Comparison of ENCODE assay signal across 9 mouse cellular contexts in genomic region chr14:75179255-75179963, GRCm38 (mm10). TPM values are rescaled to one million over a fixed set of nuclear protein-coding genes. Genes with fewer than 3 reads are reported as not detected.
DNase-seq lines count a peak whose midpoint lies in the region; ATAC-seq and TF ChIP-seq lines count a peak whose summit lies in the region.
"Had no signal": no experiment of that assay in that cellular context is flagged by ENCODE, and none has a peak within 500 bp of the region (broad histone marks: within the 10 kb centered on the region; RNA-seq: fewer than 3 reads in every experiment).

No protein-coding gene starts in this region.

- H3K36me3 ChIP-seq in liver, embryonic 16.5 days (ENCODE audit: control insufficient read depth, insufficient read depth) = no peaks in the 10 kb centered on the region

- peak overlapping the region; percentile 70 for H3K9ac ChIP-seq in liver, embryonic 16.5 days (ENCODE audit: low read depth, low read length)

- no peak for DNase-seq in gastrocnemius, adult 2 months
- no peak for DNase-seq in gastrocnemius, postnatal 4 days (ENCODE audit: low spot score in 2 of 2)
- DNase-seq in R1 (ENCODE audit: low read depth, low spot score) (peak; percentile 37), adipocyte (ENCODE audit: low spot score) (no peak)
- DNase-seq in spleen, postnatal 10 days (ENCODE audit: low spot score in 2 of 2) = peak; percentile 41 to 76
- no peak for DNase-seq in urinary bladder, adult 2 months (ENCODE audit: low spot score)
- DNase-seq in layer of hippocampus, adult 11-12 months (ENCODE audit: low spot score) = no peak

- WGBS in liver, embryonic 16.5 days (ENCODE audit: insufficient replicate concordance) = 14% methylated on average over 20 of the region's 20 CpGs

- peak overlapping the region; percentile 60 for H3K4me3 ChIP-seq in gastrocnemius, adult 2 months
- H3K4me3 ChIP-seq in liver, embryonic 16.5 days (ENCODE audit: low read depth, low read length) = peak overlapping the region; percentile 66

- H3K4me2 ChIP-seq in liver, embryonic 16.5 days (ENCODE audit: low read depth, low read length) = peak overlapping the region; percentile 94

- peak; percentile 47 for ATAC-seq in liver, embryonic 16.5 days (ENCODE audit: low read depth)

- intact Hi-C loops in gastrocnemius, adult 2 months (cut with DNase I) = no loop called here

- no peaks in the 10 kb centered on the region for H3K27me3 ChIP-seq in liver, embryonic 16.5 days (ENCODE audit: control insufficient read depth, insufficient read depth, low read depth, low read length)

- H3K27ac ChIP-seq in gastrocnemius, adult 2 months = peak overlapping the region; percentile 51
- peak overlapping the region; percentile 93 for H3K27ac ChIP-seq in liver, embryonic 16.5 days (ENCODE audit: low read length)

- H3K9me3 ChIP-seq in liver, embryonic 16.5 days (replicated peaks; ENCODE audit: control insufficient read depth, low read length) = no peaks in the 10 kb centered on the region

- H3K4me1 ChIP-seq in liver, embryonic 16.5 days (ENCODE audit: control insufficient read depth, low read depth, low read length) = peaks cover 40% of the 10 kb centered on the region

- no peak for TF ChIP-seq CTCF in gastrocnemius, adult 2 months (IDR thresholded peaks at IDR 0.05)

RNA-seq across cellular contexts. Expression of gene Lcp1, which starts 48.5 kb away (rescaled TPM):
- total RNA-seq in gastrocnemius, adult 2 months (2021) = 1 to 10 TPM; 1.7 to 2.3 TPM
- total RNA-seq in gastrocnemius, postnatal 4 days (2021) = 10 to 100 TPM; 22.2 to 25.4 TPM
- 43.0 and 43.1 TPM in 2 replicates for polyA plus RNA-seq in liver, embryonic 16.5 days (2015; fragmentation: Nextera tagmentation; extraction: Ambion mirVana)
- 21.2 and 29.9 TPM in 2 replicates for polyA plus RNA-seq in urinary bladder, adult 2 months (2012; rRNA removed)

RNA-seq across cellular contexts. Expression of gene Lrrc63, which starts 48.7 kb away (rescaled TPM):
- not detected for total RNA-seq in gastrocnemius, adult 2 months (2021)
- not detected for total RNA-seq in gastrocnemius, postnatal 4 days (2021)
- 0.05 TPM in 1 of 2 replicates, not detected in the other for polyA plus RNA-seq in liver, embryonic 16.5 days (2015; fragmentation: Nextera tagmentation; extraction: Ambion mirVana)
- polyA plus RNA-seq in urinary bladder, adult 2 months (2012; rRNA removed) = 0.03 TPM in 2 replicates
- polyA plus RNA-seq: heart, embryonic 14.5 days had no signal

Comparison
In these comparisons a context has a peak if more than half of its experiments do, and no peak if none do; other contexts are left out.
1. RNA of gene Lcp1, which starts 48.5 kb away (total RNA-seq): 22.2 to 25.4 TPM in gastrocnemius, postnatal 4 days; 1.7 to 2.3 TPM in gastrocnemius, adult 2 months; every median in the first group is over 4 times any median in the second.
2. DNase-seq: peak in R1 (single experiment) and spleen, postnatal 10 days (2 of 2); none in gastrocnemius, adult 2 months (single experiment), gastrocnemius, postnatal 4 days (0 of 2), adipocyte (single experiment), urinary bladder, adult 2 months (single experiment) and layer of hippocampus, adult 11-12 months (single experiment).